ENCODE assay signal across 8 mouse cellular contexts in genomic region chr9:96971625-96972404, GRCm38 (mm10). TPM values are rescaled to one million over a fixed set of nuclear protein-coding genes. Genes with fewer than 3 reads are reported as not detected.
DNase-seq lines count a peak whose midpoint lies in the region; ATAC-seq lines count a peak whose summit lies in the region.

No protein-coding gene starts in this region.

- 23% methylated on average over 9 of the region's 9 CpGs for WGBS in forebrain, embryonic 14.5 days
- WGBS in limb, embryonic 12.5 days, result 58% methylated on average over 9 of the region's 9 CpGs

- no peaks in the 10 kb centered on the region for H3K36me3 ChIP-seq in forebrain, embryonic 14.5 days (ENCODE audit: control insufficient read depth, insufficient read depth, low read length)
- peaks cover 5% of the 10 kb centered on the region for H3K36me3 ChIP-seq in limb, embryonic 12.5 days

- H3K27me3 ChIP-seq in forebrain, embryonic 14.5 days (replicated peaks; ENCODE audit: control insufficient read depth, insufficient read depth, low read length), result no peaks in the 10 kb centered on the region
- H3K27me3 ChIP-seq in limb, embryonic 12.5 days, result no peaks in the 10 kb centered on the region; the same call in 1 of the 2 replicates

- H3K27ac ChIP-seq in forebrain, embryonic 14.5 days (ENCODE audit: low read depth, low read length), result peak overlapping the region; percentile 68; the same call in 1 of the 2 replicates
- peak overlapping the region; percentile 80 for H3K27ac ChIP-seq in limb, embryonic 12.5 days

- intact Hi-C loops in left cerebral cortex, postnatal 14 days (cut with DNase I), result no loop called here
- intact Hi-C loops in left cerebral cortex, postnatal 36 days (cut with DNase I), result no loop called here
- intact Hi-C loops in heart, postnatal 10 days (cut with DNase I), result no loop called here

- no peak overlapping the region for H3K4me2 ChIP-seq in forebrain, embryonic 14.5 days (ENCODE audit: low read length)
- H3K4me2 ChIP-seq in limb, embryonic 12.5 days, result no peak overlapping the region

- H3K4me3 ChIP-seq in forebrain, embryonic 14.5 days (ENCODE audit: low read depth, low read length), result no peak overlapping the region
- no peak overlapping the region for H3K4me3 ChIP-seq in limb, embryonic 12.5 days (replicated peaks)

- H3K9me3 ChIP-seq in forebrain, embryonic 14.5 days (replicated peaks; ENCODE audit: control insufficient read depth, low read length), result no peaks in the 10 kb centered on the region
- H3K9me3 ChIP-seq in limb, embryonic 12.5 days, result no peaks in the 10 kb centered on the region

- H3K9ac ChIP-seq in forebrain, embryonic 14.5 days (ENCODE audit: low read length), result no peak overlapping the region
- no peak overlapping the region for H3K9ac ChIP-seq in limb, embryonic 12.5 days (replicated peaks)

- peak; percentile 88 for ATAC-seq in forebrain, embryonic 14.5 days
- ATAC-seq in limb, embryonic 12.5 days (ENCODE audit: insufficient number of reproducible peaks, insufficient read depth, low FRiP score, low TSS enrichment, low read depth), result peak; percentile 79
- ATAC-seq in monocyte, adult 5-6 weeks (replicated peaks; ENCODE audit: insufficient number of reproducible peaks, low FRiP score, low TSS enrichment, poor library complexity, severe bottlenecking), result no peak

- H3K4me1 ChIP-seq in forebrain, embryonic 14.5 days (ENCODE audit: control insufficient read depth, insufficient read depth, low read length), result peaks cover 21% of the 10 kb centered on the region
- peaks cover 20% of the 10 kb centered on the region for H3K4me1 ChIP-seq in limb, embryonic 12.5 days (replicated peaks)

- DNase-seq in left cerebral cortex, postnatal 14 days (ENCODE audit: low spot score in 2 of 2), result peak; percentile 30 to 60
- DNase-seq in left cerebral cortex, postnatal 36 days (ENCODE audit: low spot score in 2 of 2), result no peak
- DNase-seq in forebrain, embryonic 14.5 days (ENCODE audit: low spot score), result peak; percentile 86
- DNase-seq in heart, postnatal 10 days, result peak; percentile 91 to 92
- DNase-seq in skeletal muscle tissue, adult 2 months (ENCODE audit: low read depth, low spot score), result peak; percentile 68
- no peak for DNase-seq in cerebellum, adult 9-11 months

RNA-seq across cellular contexts. Expression of gene Spsb4, which starts 46.8 kb away (rescaled TPM):
- 1 to 10 TPM; 6.7 to 6.9 TPM for total RNA-seq in left cerebral cortex, postnatal 14 days (2021)
- total RNA-seq in left cerebral cortex, postnatal 36 days (2021), result 1 to 10 TPM; 4.8 to 5.5 TPM
- 18.3 and 20.8 TPM in 2 replicates for polyA plus RNA-seq in forebrain, embryonic 14.5 days (2014; fragmentation: Nextera tagmentation; extraction: Ambion mirVana)
- total RNA-seq in heart, postnatal 10 days (2021), result 10 to 100 TPM; 11.4 to 17.9 TPM
- polyA plus RNA-seq in limb, embryonic 12.5 days (2016; fragmentation: Nextera tagmentation; extraction: Ambion mirVana), result 56.2 and 60.8 TPM in 2 replicates
- total RNA-seq in monocyte, adult 5-6 weeks (2017), result not detected in 3 replicates

Comparison
In these comparisons a context has a peak if more than half of its experiments do, and no peak if none do; other contexts are left out.
1. DNase-seq: peak in left cerebral cortex, postnatal 14 days (2 of 2), forebrain, embryonic 14.5 days (single experiment), heart, postnatal 10 days (2 of 2) and skeletal muscle tissue, adult 2 months (single experiment); none in left cerebral cortex, postnatal 36 days (0 of 2) and cerebellum, adult 9-11 months (single experiment).